Mouse (Mus musculus) layer of hippocampus, adult 8-10 months (tissue): Measurements from ENCODE around the gene Hpgds. TPM values are rescaled to one million over a fixed set of nuclear protein-coding genes. Genes with fewer than 3 reads are reported as not detected.

Experiments
- DNase-seq, 2 experiments: peaks; one replicate each; pipeline ENCODE4 v3.0.0; 2022; ENCODE audit warnings: low spot score in 2 of 2
- total RNA-seq, 4 experiments: library from RNA; stranded (reverse); gene quantifications; 2 replicates each; pipeline ENCODE4 v1.2.4; 2022

Hpgds gene
- 10 to 100 TPM in 2 of 4 experiments, 1 to 10 TPM in 2; 4.7 to 19.5 (median 11.5) TPM for total RNA-seq

- DNase-seq, result no peak
Observed at GRCm38 (mm10) chr6:65144621-65145205, at the start of gene Hpgds. Gene Hpgds, minus strand, starts transcription at chr6:65144908.

- DNase-seq, result no peak
Observed at GRCm38 (mm10) chr6:65164977-65165376, 20.3 kb upstream of the Hpgds start.

GRCm38 (mm10) chr6:65164137-65164536, 19.4 kb upstream of the Hpgds start:
- DNase-seq, result no peak

- DNase-seq, result no peak
Observed at GRCm38 (mm10) chr6:65159381-65159942, 14.8 kb upstream of the Hpgds start.

- no peak for DNase-seq
Observed at GRCm38 (mm10) chr6:65157042-65157441, 12.3 kb upstream of the Hpgds start.

GRCm38 (mm10) chr6:65153570-65153969, 8.9 kb upstream of the Hpgds start:
- DNase-seq, result no peak

GRCm38 (mm10) chr6:65150703-65151102, 6.0 kb upstream of the Hpgds start:
- DNase-seq, result no peak

- no peak for DNase-seq
Observed at GRCm38 (mm10) chr6:65146363-65146762, 1.7 kb upstream of the Hpgds start.

GRCm38 (mm10) chr6:65142316-65142715, 2.4 kb downstream of the Hpgds start:
- DNase-seq, result no peak

GRCm38 (mm10) chr6:65140750-65141243, 3.9 kb downstream of the Hpgds start:
- no peak for DNase-seq

- no peak for DNase-seq
Observed at GRCm38 (mm10) chr6:65140082-65140749, 4.5 kb downstream of the Hpgds start.

GRCm38 (mm10) chr6:65138243-65138642, 6.5 kb downstream of the Hpgds start:
- DNase-seq, result no peak

GRCm38 (mm10) chr6:65137802-65138201, 6.9 kb downstream of the Hpgds start:
- DNase-seq, result no peak

- DNase-seq, result no peak
Observed at GRCm38 (mm10) chr6:65132376-65132775, 12.3 kb downstream of the Hpgds start.

- DNase-seq, result peak; percentile 32 to 47
Observed at GRCm38 (mm10) chr6:65126074-65126726, 18.5 kb downstream of the Hpgds start.

GRCm38 (mm10) chr6:65117540-65117939, 27.2 kb downstream of the Hpgds start:
- DNase-seq, result no peak

- DNase-seq, result no peak
Observed at GRCm38 (mm10) chr6:65114902-65115301, 29.8 kb downstream of the Hpgds start.

GRCm38 (mm10) chr6:65079139-65079538, 65.6 kb downstream of the Hpgds start:
- DNase-seq, result no peak

- DNase-seq, result peak; percentile 19
Observed at GRCm38 (mm10) chr6:65075201-65075600, 69.5 kb downstream of the Hpgds start.
